Mouse (Mus musculus) CH12.LX (cell line): Measurements from ENCODE around the gene Ntmt1. TPM values are rescaled to one million over a fixed set of nuclear protein-coding genes. Genes with fewer than 3 reads are reported as not detected.

Experiments used
- DNase-seq: peaks from one replicate; pipeline ENCODE4 v3.0.0-alpha.2; 2013; ENCODE audit errors: extremely low read depth
- H3K27ac ChIP-seq: 2 replicates; pipeline ENCODE4 v1.5.1; 2012; ENCODE audit warnings: low read depth, mild to moderate bottlenecking, control low read depth, moderate library complexity; ENCODE audit not compliant: insufficient read depth
- H3K27me3 ChIP-seq: replicated peaks from 2 replicates; pipeline ENCODE3; 2012; ENCODE audit warnings: inconsistent platforms
- H3K36me3 ChIP-seq, 2 experiments: replicated peaks in 1 of 2; 2 replicates each; pipeline versions ENCODE3 to v1.6.1; 2012; ENCODE audit warnings: inconsistent platforms in 1 of 2, low read length in 1 of 2, mild to moderate bottlenecking in 1 of 2, mixed read lengths in 1 of 2, moderate library complexity in 1 of 2; ENCODE audit not compliant: control insufficient read depth in 1 of 2, insufficient read depth in 1 of 2
- H3K4me1 ChIP-seq, 2 experiments: 2 replicates each; pipeline ENCODE4 v1.6.1; 2012; ENCODE audit warnings: inconsistent platforms in 1 of 2, moderate library complexity in 1 of 2; ENCODE audit not compliant: insufficient read depth in 2 of 2, control insufficient read depth in 1 of 2
- H3K4me2 ChIP-seq: 2 replicates; pipeline ENCODE4 v1.6.1; 2012; ENCODE audit warnings: low read depth, mild to moderate bottlenecking, control low read depth; ENCODE audit not compliant: poor library complexity, insufficient read depth, severe bottlenecking
- H3K4me3 ChIP-seq, 3 experiments: fragments of 150-350 bp in 1 of 3; sonication (generic) in 1 of 3; replicated peaks in 1 of 3; 2 replicates each; pipeline versions ENCODE3 to v1.5.1; 2011 to 2012; ENCODE audit warnings: low read depth in 2 of 3, low read length in 2 of 3, mild to moderate bottlenecking in 2 of 3, moderate library complexity in 2 of 3, control low read depth in 1 of 3, improper control_type of control experiment in 1 of 3, inconsistent platforms in 1 of 3, mixed read lengths in 1 of 3; ENCODE audit not compliant: poor library complexity in 1 of 3
- H3K79me2 ChIP-seq: replicated peaks from 2 replicates; pipeline ENCODE4 v1.6.1; 2012; ENCODE audit warnings: mild to moderate bottlenecking, moderate library complexity; ENCODE audit not compliant: control insufficient read depth, poor library complexity, insufficient read depth, severe bottlenecking; ENCODE audit errors: extremely low read depth
- H3K9ac ChIP-seq: 2 replicates; pipeline ENCODE4 v1.6.1; 2012; ENCODE audit warnings: low read depth, mild to moderate bottlenecking, control low read depth, moderate library complexity; ENCODE audit not compliant: insufficient read depth
- H3K9me3 ChIP-seq: replicated peaks from 2 replicates; pipeline ENCODE3; 2012; ENCODE audit warnings: low read length, inconsistent platforms, mixed read lengths
- CHD2 ChIP-seq: IDR thresholded peaks from 2 replicates; pipeline ENCODE4 v1.6.1; 2011; ENCODE audit warnings: low read length, improper control_type of control experiment
- E2F4 ChIP-seq: IDR thresholded peaks from 2 replicates; pipeline ENCODE4 v1.6.1; 2011; ENCODE audit warnings: low read depth, low read length, improper control_type of control experiment; ENCODE audit not compliant: insufficient replicate concordance
- ELF1 ChIP-seq: IDR thresholded peaks from 2 replicates; pipeline ENCODE4 v1.6.1; 2014; ENCODE audit warnings: low read depth, mild to moderate bottlenecking, inconsistent platforms, low read length, improper control_type of control experiment
- EP300 ChIP-seq: IDR thresholded peaks from 2 replicates; pipeline ENCODE4 v1.6.1; 2011; ENCODE audit warnings: low read length, improper control_type of control experiment
- ETS1 ChIP-seq: conservative IDR thresholded peaks from 2 replicates; pipeline ENCODE4 v1.6.1; 2012; ENCODE audit warnings: low read depth, mild to moderate bottlenecking, inconsistent platforms, low read length, improper control_type of control experiment, moderate library complexity
- GABPA ChIP-seq: IDR thresholded peaks from 2 replicates; pipeline ENCODE4 v1.6.1; 2012; ENCODE audit warnings: low read depth, low read length, improper control_type of control experiment, inconsistent platforms; ENCODE audit not compliant: insufficient replicate concordance
- HCFC1 ChIP-seq: IDR thresholded peaks from 2 replicates; pipeline ENCODE4 v1.6.1; 2012; ENCODE audit warnings: low read depth, mild to moderate bottlenecking, inconsistent platforms, low read length, improper control_type of control experiment
- IRF4 ChIP-seq: IDR thresholded peaks from 2 replicates; pipeline ENCODE4 v1.6.1; 2014; ENCODE audit warnings: low read depth, mild to moderate bottlenecking, inconsistent platforms, low read length, improper control_type of control experiment
- JUND ChIP-seq: conservative IDR thresholded peaks from 2 replicates; pipeline ENCODE4 v1.6.1; 2011; ENCODE audit warnings: low read depth, low read length, improper control_type of control experiment
- MAZ ChIP-seq: IDR thresholded peaks from 2 replicates; pipeline ENCODE4 v1.6.1; 2012; ENCODE audit warnings: low read depth, mild to moderate bottlenecking, inconsistent platforms, low read length, improper control_type of control experiment, moderate library complexity
- MXI1 ChIP-seq: IDR thresholded peaks from 2 replicates; pipeline ENCODE4 v1.6.1; 2011; ENCODE audit warnings: mild to moderate bottlenecking, low read depth, low read length, improper control_type of control experiment
- MYC ChIP-seq: IDR thresholded peaks from 2 replicates; pipeline ENCODE4 v1.6.1; 2011; ENCODE audit warnings: low read depth, mild to moderate bottlenecking, improper control_type of control experiment, low read length
- NELFE ChIP-seq: IDR thresholded peaks from 2 replicates; pipeline ENCODE4 v1.6.1; 2011; ENCODE audit warnings: low read depth, low read length, improper control_type of control experiment
- NRF1 ChIP-seq: IDR thresholded peaks from 2 replicates; pipeline ENCODE4 v1.6.1; 2014; ENCODE audit warnings: low read depth, mild to moderate bottlenecking, inconsistent platforms, low read length, improper control_type of control experiment, moderate library complexity
- PAX5 ChIP-seq: IDR thresholded peaks from 2 replicates; pipeline ENCODE4 v1.6.1; 2012; ENCODE audit warnings: low read length, inconsistent platforms, mixed read lengths
- RCOR1 ChIP-seq: conservative IDR thresholded peaks from 2 replicates; pipeline ENCODE4 v1.6.1; 2012; ENCODE audit warnings: low read depth, mild to moderate bottlenecking, inconsistent platforms, low read length, improper control_type of control experiment
- SIN3A ChIP-seq: IDR thresholded peaks from 2 replicates; pipeline ENCODE4 v1.6.1; 2012; ENCODE audit warnings: low read length, improper control_type of control experiment, inconsistent platforms
- TBP ChIP-seq: conservative IDR thresholded peaks from 2 replicates; pipeline ENCODE4 v1.6.1; 2011; ENCODE audit warnings: low read depth, low read length, improper control_type of control experiment
- TCF12 ChIP-seq: IDR thresholded peaks from 2 replicates; pipeline ENCODE4 v1.6.1; 2014; ENCODE audit warnings: low read depth, mild to moderate bottlenecking, inconsistent platforms, low read length, improper control_type of control experiment
- UBTF ChIP-seq: IDR thresholded peaks from 2 replicates; pipeline ENCODE4 v1.6.1; 2012; ENCODE audit warnings: low read depth, mild to moderate bottlenecking, inconsistent platforms, low read length, improper control_type of control experiment, moderate library complexity
- ZC3H11A ChIP-seq: IDR thresholded peaks from 2 replicates; pipeline ENCODE4 v1.6.1; 2012; ENCODE audit warnings: low read depth, mild to moderate bottlenecking, inconsistent platforms, low read length, improper control_type of control experiment
- ZKSCAN1 ChIP-seq: IDR thresholded peaks from 2 replicates; pipeline ENCODE4 v1.6.1; 2012; ENCODE audit warnings: low read depth, inconsistent platforms, low read length, improper control_type of control experiment, borderline replicate concordance
- ZMIZ1 ChIP-seq: IDR thresholded peaks from 2 replicates; pipeline ENCODE4 v1.6.1; 2012; ENCODE audit warnings: low read depth, mild to moderate bottlenecking, inconsistent platforms, low read length, improper control_type of control experiment
- dilution Hi-C: fragments of 300-500 bp; cut with MboI; formaldehyde crosslinking; loops from 2 replicates; pipeline ENCODE4 v1.14.3; 2020; ENCODE audit warnings: low sequenced_read_pairs; ENCODE audit not compliant: extremely low pct_unique_long_range_greater_than_20kb, extremely low pct_ligation_motif_present
- in situ Hi-C: fragments of 300-500 bp; cut with MboI; formaldehyde crosslinking; loops from 3 replicates; pipeline ENCODE4 v1.14.3; 2019; ENCODE audit warnings: low sequenced_read_pairs, low pct_ligation_motif_present, low pct_unique_long_range_greater_than_20kb, mixed read lengths
- polyA plus RNA-seq: library from polyadenylated mRNA; unstranded; fragments of >175 nt; gene quantifications from 2 replicates; pipeline ENCODE4 v1.2.1, GENCODE M21; 2012; ENCODE audit warnings: low read depth; ENCODE audit not compliant: insufficient read length
- total RNA-seq, 2 experiments: library from RNA; depleted of rRNA; stranded (reverse); fragments of 300-350 nt in 1 of 2; fragments of >200 nt in 1 of 2; gene quantifications; 2 replicates each; pipeline ENCODE4 v1.2.3; 2012 to 2014

Ntmt1 gene
- total and polyA plus RNA-seq, 3 experiments, result 43.3 to 66.1 (median 50.4) TPM

DNA sequence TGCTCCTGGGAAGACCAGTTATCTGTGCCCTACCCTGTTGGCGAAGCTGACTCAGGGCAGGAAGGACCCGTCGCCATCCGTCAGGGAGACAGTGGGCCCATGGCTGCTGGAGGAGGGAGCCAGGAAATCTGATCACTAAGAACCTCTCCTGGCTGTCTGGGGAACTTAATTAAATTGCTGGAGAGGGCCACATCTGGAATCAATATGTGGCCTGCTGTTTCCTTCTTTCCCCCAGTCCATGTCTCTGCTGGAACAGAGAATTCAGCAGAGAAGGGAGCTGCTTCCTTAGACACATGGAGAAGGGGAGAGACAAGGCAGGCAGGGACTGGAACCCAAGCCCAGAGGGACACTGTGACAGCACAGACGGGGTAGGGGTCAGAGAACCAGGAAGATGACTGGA, 26.0 kb downstream of the Ntmt1 start:
- Histone ChIP-seq H3K9me3 (peaks cover 3% of the 10 kb centered on the region), H3K27me3 (peaks cover 79% of the 10 kb centered on the region), H3K27ac (no peak overlapping the region), H3K4me2 (no peak overlapping the region), H3K79me2 (no peaks in the 10 kb centered on the region), H3K4me3 (no peak overlapping the region), H3K36me3 (no peaks in the 10 kb centered on the region), H3K9ac (no peak overlapping the region), H3K4me1 (peaks cover 0 to 2% of the 10 kb centered on the region in 2 experiments; a peak in 2 of 4 replicates)
- dilution Hi-C loops (no loop called here), in situ Hi-C loops (no loop called here)
- TF ChIP-seq SIN3A (no peak), CHD2 (no peak), TBP (no peak), MAZ (no peak), HCFC1 (no peak), JUND (no peak), NELFE (no peak), NRF1 (no peak), ZC3H11A (no peak), ZMIZ1 (no peak), ZKSCAN1 (no peak), UBTF (no peak), GABPA (no peak), MYC (no peak), E2F4 (no peak), TCF12 (no peak)
- DNase-seq, result no peak

DNA sequence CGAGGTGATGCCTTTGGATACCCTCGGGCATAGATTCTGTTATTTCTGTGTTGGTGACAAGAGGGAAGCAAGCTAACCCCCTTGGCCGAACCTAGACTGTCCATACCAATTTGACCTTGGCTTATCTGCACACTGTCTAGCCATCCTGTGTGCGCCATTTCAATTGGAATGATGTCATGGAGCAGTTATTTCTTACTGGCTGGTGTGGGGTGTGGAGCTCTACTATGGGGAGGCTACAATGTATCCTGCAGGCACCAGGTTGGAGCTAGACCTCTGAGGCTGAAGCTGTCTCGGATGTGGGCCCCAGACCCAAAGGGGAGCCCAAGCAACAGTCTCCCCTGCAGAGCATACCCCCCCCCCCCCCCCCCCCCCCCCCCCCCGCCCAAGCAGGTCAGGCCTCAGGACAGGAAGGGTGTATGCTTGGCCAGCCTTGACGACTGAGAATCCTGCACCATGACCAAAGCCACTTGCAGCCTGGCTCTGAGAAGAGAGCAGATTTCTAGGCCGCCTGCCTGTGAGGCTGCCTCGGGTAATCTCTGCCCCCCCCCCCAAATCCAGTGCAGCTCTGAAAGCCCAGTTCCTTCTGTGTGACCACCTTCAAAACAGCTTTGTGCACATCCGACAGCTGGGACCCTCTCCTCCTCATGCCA, 26.9 kb downstream of the Ntmt1 start, which contains the start of gene Prrx2:
Prrx2 (plus strand) TSS at position 600 of the 650 bp plus-strand sequence.
- H3K9ac ChIP-seq, result no peak within 1 kb of the TSS
- H3K27me3 ChIP-seq, result peaks cover 83% of the 10 kb centered on the region
- in situ Hi-C loops, result no loop called here
- no peaks in the 10 kb centered on the region for H3K79me2 ChIP-seq
- H3K9me3 ChIP-seq, result no peaks in the 10 kb centered on the region
- H3K4me1 ChIP-seq, result no peaks in the 10 kb centered on the region
- H3K4me2 ChIP-seq, result no peak within 1 kb of the TSS
- no peak within 1 kb of the TSS for H3K27ac ChIP-seq
- H3K36me3 ChIP-seq, result no peaks in the 10 kb centered on the region
- TF ChIP-seq RCOR1 (no peak), ZC3H11A (no peak), MXI1 (no peak), ZMIZ1 (no peak), MAZ (no peak), ETS1 (no peak), ELF1 (no peak), IRF4 (no peak), PAX5 (no peak), EP300 (no peak), HCFC1 (no peak)
- TF ChIP-seq, all 38 proteins: peak for 0
- H3K4me3 ChIP-seq, result no peak within 1 kb of the TSS
- dilution Hi-C loops, result no loop called here
- no peak for DNase-seq
